Mouse (Mus musculus) liver, embryonic 16.5 days (tissue): ENCODE results near the gene Poc1b. TPM values are rescaled to one million over a fixed set of nuclear protein-coding genes. Genes with fewer than 3 reads are reported as not detected.

Source experiments
- ATAC-seq: fragments of 200-750 bp; cut with Nextera tagmentation; 2 replicates; pipeline ENCODE4 v1.8.0; 2017; ENCODE audit warnings: low read depth, mild to moderate bottlenecking, moderate number of reproducible peaks, moderate library complexity
- H3K27ac ChIP-seq: fragments of 300-500 bp; sonication (generic); 2 replicates; pipeline ENCODE4 v1.5.1; 2014; ENCODE audit warnings: mild to moderate bottlenecking, low read length
- H3K27me3 ChIP-seq: fragments of 300-500 bp; sonication (generic); 2 replicates; pipeline ENCODE4 v1.6.1; 2014; ENCODE audit warnings: low read depth, low read length, mixed read lengths; ENCODE audit not compliant: control insufficient read depth, insufficient read depth
- H3K36me3 ChIP-seq: fragments of 300-500 bp; sonication (generic); 2 replicates; pipeline ENCODE4 v1.6.1; 2014; ENCODE audit warnings: mild to moderate bottlenecking; ENCODE audit not compliant: control insufficient read depth, insufficient read depth
- H3K4me1 ChIP-seq: fragments of 300-500 bp; sonication (generic); 2 replicates; pipeline ENCODE4 v1.6.1; 2014; ENCODE audit warnings: low read depth, low read length, mixed read lengths; ENCODE audit not compliant: control insufficient read depth
- H3K4me2 ChIP-seq: fragments of 300-500 bp; sonication (generic); 2 replicates; pipeline ENCODE4 v1.6.1; 2014; ENCODE audit warnings: low read depth, low read length, mixed read lengths
- H3K4me3 ChIP-seq: fragments of 300-500 bp; sonication (generic); 2 replicates; pipeline ENCODE4 v1.5.1; 2014; ENCODE audit warnings: low read depth, mild to moderate bottlenecking, low read length
- H3K9ac ChIP-seq: fragments of 300-500 bp; sonication (generic); 2 replicates; pipeline ENCODE4 v1.6.1; 2014; ENCODE audit warnings: low read depth, low read length
- H3K9me3 ChIP-seq: fragments of 300-500 bp; sonication (generic); replicated peaks from 2 replicates; pipeline ENCODE4 v1.6.1; 2016; ENCODE audit warnings: low read length; ENCODE audit not compliant: control insufficient read depth
- WGBS: fragments of 180-500 bp; shearing (Covaris S2); extraction: QIAGEN DNeasy Blood & Tissue Kit; methylation state at CpG from one replicate; pipeline ENCODE4 v1.1.7; 2014; ENCODE audit not compliant: insufficient replicate concordance; 5-methylcytosine and 5-hydroxymethylcytosine counted together
- polyA plus RNA-seq: library from polyadenylated mRNA; unstranded; fragments of >200 nt; fragmentation: Nextera tagmentation; extraction: Ambion mirVana; gene quantifications from 2 replicates; pipeline ENCODE4 v1.2.1, GENCODE M21; 2015

Poc1b gene
- polyA plus RNA-seq, 1 experiment from 2014 or later: 6.8 TPM

- no peaks in the 10 kb centered on the region for H3K36me3 ChIP-seq
- WGBS: 60% methylated on average over 6 of the region's 6 CpGs
- ATAC-seq: no peak
- H3K27me3 ChIP-seq: no peaks in the 10 kb centered on the region
- H3K4me3 ChIP-seq: no peak overlapping the region
- no peak overlapping the region for H3K27ac ChIP-seq
- H3K4me1 ChIP-seq: no peaks in the 10 kb centered on the region; the same call in 1 of the 2 replicates
- no peaks in the 10 kb centered on the region for H3K9me3 ChIP-seq
- no peak overlapping the region for H3K9ac ChIP-seq
- H3K4me2 ChIP-seq: no peak overlapping the region
Observed at GRCm38 (mm10) chr10:99118697-99119096, 11.9 kb downstream of the Poc1b start.

- no peak overlapping the region for H3K27ac ChIP-seq
- no peak overlapping the region for H3K4me2 ChIP-seq
- H3K4me1 ChIP-seq: no peaks in the 10 kb centered on the region; the same call in 1 of the 2 replicates
- H3K27me3 ChIP-seq: no peaks in the 10 kb centered on the region
- no peaks in the 10 kb centered on the region for H3K36me3 ChIP-seq
- H3K4me3 ChIP-seq: no peak overlapping the region
- ATAC-seq: no peak
- WGBS: 61% methylated on average over 4 of the region's 4 CpGs
- no peaks in the 10 kb centered on the region for H3K9me3 ChIP-seq
- no peak overlapping the region for H3K9ac ChIP-seq
Observed at GRCm38 (mm10) chr10:99119471-99119870, 12.6 kb downstream of the Poc1b start.

DNA sequence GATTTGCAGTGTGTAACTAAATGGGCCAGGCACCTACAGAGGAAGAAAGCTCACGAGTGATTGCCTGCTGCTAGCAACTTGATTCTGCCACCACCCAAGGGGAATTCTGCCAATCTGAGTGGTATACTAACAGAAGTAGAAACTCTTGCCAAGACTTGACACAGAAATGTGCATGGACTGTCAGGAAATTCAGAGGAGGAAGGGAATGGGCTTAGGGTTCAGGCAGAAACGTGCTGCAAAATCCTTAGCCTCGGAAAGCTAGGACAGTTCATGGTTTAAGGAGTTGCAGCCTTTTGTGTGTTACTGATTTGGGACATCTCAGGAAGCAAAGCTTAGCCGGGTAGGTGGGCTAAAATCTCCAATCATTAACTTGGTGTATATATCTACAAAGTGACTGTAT, 19.4 kb downstream of the Poc1b start, which contains the start of gene Phxr2:
TSS of gene Phxr2 (minus strand) at position 101 of the 400 bp plus-strand sequence.
- no peaks in the 10 kb centered on the region for H3K9me3 ChIP-seq
- no peak within 1 kb of the TSS for H3K4me3 ChIP-seq
- no peaks in the 10 kb centered on the region; the same call in 1 of the 2 replicates for H3K4me1 ChIP-seq
- no peak within 1 kb of the TSS for H3K4me2 ChIP-seq
- ATAC-seq: no peak
- WGBS: 73% methylated on average over 4 of the region's 4 CpGs
- H3K36me3 ChIP-seq: no peaks in the 10 kb centered on the region
- H3K27ac ChIP-seq: no peak within 1 kb of the TSS
- H3K9ac ChIP-seq: no peak within 1 kb of the TSS
- no peaks in the 10 kb centered on the region for H3K27me3 ChIP-seq

GRCm38 (mm10) chr10:99126954-99127353, 20.1 kb downstream of the Poc1b start:
- Histone ChIP-seq H3K27me3 (no peaks in the 10 kb centered on the region), H3K9ac (no peak overlapping the region), H3K4me2 (no peak overlapping the region), H3K4me1 (no peaks in the 10 kb centered on the region; the same call in 1 of the 2 replicates), H3K9me3 (no peaks in the 10 kb centered on the region), H3K4me3 (no peak overlapping the region), H3K27ac (no peak overlapping the region), H3K36me3 (no peaks in the 10 kb centered on the region)
- WGBS: 45% methylated on average over 14 of the region's 14 CpGs
- 0 out of 2 replicates have a peak, but pooled peaks have one; percentile 33 for ATAC-seq

GRCm38 (mm10) chr10:99127691-99128261, 20.9 kb downstream of the Poc1b start:
- Histone ChIP-seq H3K4me3 (no peak overlapping the region; the same call in 1 of the 2 replicates), H3K27ac (peak overlapping the region; percentile 74), H3K4me1 (no peaks in the 10 kb centered on the region; the same call in 1 of the 2 replicates), H3K4me2 (0 out of 2 replicates have a peak overlapping the region, but pooled peaks have one; percentile 20), H3K36me3 (no peaks in the 10 kb centered on the region), H3K27me3 (no peaks in the 10 kb centered on the region), H3K9me3 (no peaks in the 10 kb centered on the region), H3K9ac (peak overlapping the region; percentile 28; the same call in 1 of the 2 replicates)
- peak; percentile 55 for ATAC-seq
- WGBS: 41% methylated on average over 11 of the region's 11 CpGs

GRCm38 (mm10) chr10:99130611-99131010, 23.8 kb downstream of the Poc1b start:
- Histone ChIP-seq H3K4me1 (no peaks in the 10 kb centered on the region; the same call in 1 of the 2 replicates), H3K9me3 (no peaks in the 10 kb centered on the region), H3K27ac (no peak overlapping the region), H3K27me3 (no peaks in the 10 kb centered on the region), H3K4me2 (no peak overlapping the region), H3K36me3 (no peaks in the 10 kb centered on the region), H3K9ac (no peak overlapping the region), H3K4me3 (no peak overlapping the region)
- 25% methylated on average over 6 of the region's 6 CpGs for WGBS
- peak; percentile 30; the same call in 1 of the 2 replicates for ATAC-seq

GRCm38 (mm10) chr10:99131298-99131697, 24.5 kb downstream of the Poc1b start:
- Histone ChIP-seq H3K4me3 (no peak overlapping the region), H3K9ac (no peak overlapping the region), H3K4me2 (no peak overlapping the region), H3K36me3 (no peaks in the 10 kb centered on the region), H3K27me3 (no peaks in the 10 kb centered on the region), H3K4me1 (no peaks in the 10 kb centered on the region; the same call in 1 of the 2 replicates), H3K9me3 (no peaks in the 10 kb centered on the region), H3K27ac (no peak overlapping the region)
- 59% methylated on average over 5 of the region's 5 CpGs for WGBS
- no peak for ATAC-seq

- WGBS: 65% methylated on average over 6 of the region's 6 CpGs
- Histone ChIP-seq H3K9me3 (no peaks in the 10 kb centered on the region), H3K9ac (no peak overlapping the region), H3K4me2 (no peak overlapping the region), H3K4me1 (no peaks in the 10 kb centered on the region; the same call in 1 of the 2 replicates), H3K27me3 (no peaks in the 10 kb centered on the region), H3K4me3 (no peak overlapping the region), H3K36me3 (no peaks in the 10 kb centered on the region), H3K27ac (no peak overlapping the region)
- ATAC-seq: peak; percentile 7; the same call in 1 of the 2 replicates
Observed at GRCm38 (mm10) chr10:99132189-99132588, 25.4 kb downstream of the Poc1b start.

- Histone ChIP-seq H3K4me2 (no peak overlapping the region), H3K9me3 (no peaks in the 10 kb centered on the region), H3K27me3 (no peaks in the 10 kb centered on the region), H3K27ac (no peak overlapping the region), H3K9ac (no peak overlapping the region), H3K4me1 (no peaks in the 10 kb centered on the region; the same call in 1 of the 2 replicates), H3K4me3 (no peak overlapping the region), H3K36me3 (no peaks in the 10 kb centered on the region)
- 70% methylated on average over 11 of the region's 11 CpGs for WGBS
- ATAC-seq: no peak
Observed at GRCm38 (mm10) chr10:99132595-99133272, 25.9 kb downstream of the Poc1b start.
